Mouse (Mus musculus) brain, adult 10 weeks (tissue): ENCODE results near the gene Sgms2. TPM values are rescaled to one million over a fixed set of nuclear protein-coding genes. Genes with fewer than 3 reads are reported as not detected.

Source experiments
- polyA plus RNA-seq: library from polyadenylated mRNA; stranded (reverse); fragments of 350-450 nt; fragmentation: Illumina TruSeq; extraction: RNeasy Lipid Tissue Mini Kit (QIAGEN cat#74804); gene quantifications from one replicate; pipeline ENCODE4 v1.2.3, GENCODE M21; 2015; ENCODE audit warnings: low read depth, low replicate concordance

Sgms2 gene
- 1.9 TPM for polyA plus RNA-seq

DNA sequence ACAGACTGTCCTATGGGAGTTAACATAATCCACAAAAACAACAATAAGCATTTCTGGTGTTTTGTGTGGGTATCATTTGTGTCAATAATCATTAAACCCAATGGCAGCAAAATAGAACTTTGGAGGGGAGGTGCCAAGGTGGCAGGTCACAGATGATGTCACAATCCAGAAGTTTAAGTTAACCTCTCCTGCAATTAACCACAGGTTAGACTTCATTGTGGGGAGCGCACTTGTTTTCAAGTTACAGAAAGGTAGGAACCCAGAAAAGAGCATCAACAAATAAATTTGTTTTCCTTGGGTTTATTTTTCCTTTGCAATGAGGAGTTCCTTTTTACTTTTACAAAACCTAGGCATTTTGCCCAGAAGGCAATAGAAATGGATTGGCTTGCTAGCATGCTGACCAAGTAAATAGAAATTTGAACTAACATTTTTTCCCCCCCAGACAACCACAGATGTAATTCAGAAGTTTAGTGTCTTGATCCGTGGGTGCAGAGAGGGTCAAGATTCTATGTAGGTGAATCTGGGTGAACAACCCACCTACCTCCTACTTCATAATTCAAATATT, at the start of gene Sgms2:
Sgms2 (minus strand) TSS at position 51 of the 565 bp plus-strand sequence.

DNA sequence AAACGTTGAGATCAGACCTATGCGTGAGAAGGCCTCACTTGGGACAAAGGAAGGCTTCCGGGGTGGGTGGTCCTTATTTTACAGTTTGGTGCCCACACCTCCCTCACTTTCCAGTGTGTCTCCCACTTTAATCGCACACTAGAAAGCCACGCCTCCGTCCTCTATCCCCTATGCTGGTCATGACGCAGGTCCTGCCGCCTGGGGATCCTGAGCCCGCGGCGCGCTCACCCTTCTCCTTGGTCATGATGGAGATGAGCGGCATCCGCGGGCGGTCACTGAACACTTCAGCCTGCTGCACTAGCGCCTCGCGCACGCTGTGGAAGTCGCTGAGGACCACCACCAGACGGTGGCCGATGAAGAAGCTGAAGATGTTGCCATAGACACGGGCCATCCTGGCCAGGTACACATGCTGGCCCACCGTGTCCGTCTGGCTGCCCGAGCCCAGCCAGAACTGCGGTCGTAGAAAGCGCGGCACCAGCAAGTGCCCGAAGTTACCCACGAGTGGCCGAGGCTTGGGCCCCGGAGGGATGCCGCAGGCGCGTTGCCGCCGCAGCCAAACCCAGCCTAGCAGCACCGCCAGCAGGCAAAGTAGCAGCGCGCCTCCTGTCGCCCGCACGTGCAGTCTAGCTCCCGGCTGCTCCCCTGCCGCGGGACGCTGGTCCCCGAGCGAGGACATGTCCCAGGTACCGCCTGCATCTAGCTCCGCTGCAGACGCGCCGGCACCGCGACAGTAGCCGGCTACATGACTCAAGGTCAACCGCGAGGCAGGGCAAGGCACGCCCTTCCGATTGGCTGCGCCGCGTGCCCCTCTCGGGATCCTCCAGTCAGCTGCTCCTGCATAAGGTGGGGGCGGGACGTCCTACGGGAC, 188.5 kb downstream of the Sgms2 start, which contains the start of gene Cyp2u1:
Cyp2u1 (minus strand) TSS at position 776 of the 868 bp plus-strand sequence.

DNA sequence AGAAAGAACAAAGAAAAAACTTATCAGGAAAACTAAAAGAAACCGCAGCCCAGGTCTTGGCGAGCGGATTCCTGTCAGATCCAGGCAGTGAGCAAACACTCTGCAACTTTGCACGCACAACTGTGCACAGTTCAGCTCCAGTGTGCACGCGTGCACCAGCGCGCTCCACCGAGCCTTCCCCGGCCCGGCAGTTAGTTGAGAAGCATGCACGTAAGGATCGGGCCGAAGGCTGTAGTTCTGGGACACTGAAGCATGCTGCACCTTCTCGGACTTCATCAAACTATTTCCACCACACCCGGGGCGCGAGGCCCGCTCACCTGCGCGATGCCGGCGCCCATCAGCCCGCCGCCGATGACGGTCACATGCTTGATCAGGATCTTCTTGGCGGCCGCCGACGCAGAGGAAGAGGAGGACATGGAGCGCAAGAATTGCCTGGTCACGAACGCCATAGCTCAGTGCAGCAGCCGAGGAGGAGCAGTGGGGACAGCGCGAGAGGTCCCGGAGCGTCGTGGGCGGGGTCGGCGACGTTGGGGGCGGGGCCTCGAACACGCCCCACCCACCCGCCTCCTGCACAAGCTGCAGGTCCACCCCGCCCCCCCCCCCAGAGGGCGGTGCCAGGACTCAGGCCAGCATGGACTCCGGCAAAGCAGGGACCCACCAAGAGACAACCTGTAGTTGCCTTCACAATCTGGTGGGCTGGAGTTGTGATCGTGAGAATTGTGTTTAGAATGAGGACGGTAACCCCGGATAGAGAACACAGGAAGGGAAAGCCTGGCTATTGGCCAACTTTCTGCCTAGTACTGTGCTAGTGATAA, 219.4 kb downstream of the Sgms2 start, which contains the start of gene Hadh:
Hadh (minus strand) TSS at position 543 of the 815 bp plus-strand sequence.

Other genes with a start within 250 kb of the Sgms2 start
- 40.2 TPM for gene Hadh, start 219.3 kb downstream of the Sgms2 start, polyA plus RNA-seq
- 7.4 TPM for gene Cyp2u1, start 188.2 kb downstream of the Sgms2 start, polyA plus RNA-seq
- 65.8 TPM for gene Papss1, start 73.4 kb upstream of the Sgms2 start, polyA plus RNA-seq